Mouse (Mus musculus) liver, postnatal 0 days (tissue): ENCODE results near the gene Fam155a.

Experiments
- CTCF ChIP-seq: sonication (generic); IDR thresholded peaks from 2 replicates; pipeline ENCODE4 v1.5.1; 2016; ENCODE audit warnings: antibody characterized with exemption, low read depth
- EP300 ChIP-seq: IDR thresholded peaks from 2 replicates; pipeline ENCODE4 v1.6.1; 2016; ENCODE audit warnings: antibody characterized with exemption, low read depth, mild to moderate bottlenecking

DNA sequence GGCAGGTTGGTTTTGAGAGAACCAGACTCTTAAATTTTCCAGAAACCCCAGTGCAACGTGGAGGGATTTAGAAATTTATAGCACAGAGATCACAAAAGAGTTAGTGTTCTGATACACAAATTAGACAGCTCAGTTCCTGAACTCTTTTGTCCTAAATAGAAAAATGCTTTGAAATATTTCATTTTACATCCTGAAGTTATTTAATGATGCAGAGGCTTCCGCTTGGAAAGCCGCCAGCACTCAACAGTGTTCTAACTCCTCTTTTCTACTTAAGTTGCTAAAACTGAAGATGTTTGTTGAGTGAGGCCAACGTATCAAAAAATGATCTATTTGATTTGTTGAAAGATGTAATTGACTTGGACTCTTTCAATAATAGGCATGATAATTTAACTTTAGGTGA, 609.4 kb downstream of the Fam155a start:
- no peak for TF ChIP-seq CTCF
- TF ChIP-seq EP300 = no peak
